Mouse (Mus musculus) layer of hippocampus, adult 18-20 months (tissue): ENCODE data around the gene Cuzd1. TPM values are rescaled to one million over a fixed set of nuclear protein-coding genes. Genes with fewer than 3 reads are reported as not detected.

Source experiments
- DNase-seq, 2 experiments: peaks; one replicate each; pipeline ENCODE4 v3.0.0; 2022; ENCODE audit warnings: low spot score in 2 of 2
- long read RNA-seq: library from polyadenylated mRNA; stranded (forward); transcript quantifications from one replicate; pipeline ENCODE4 v2.0.0, GENCODE M21; 2021
- total RNA-seq, 2 experiments: library from RNA; stranded (reverse); gene quantifications; 2 replicates each; pipeline ENCODE4 v1.2.3; 2021

The Cuzd1 gene
- total RNA-seq, result not detected
- long read RNA-seq, result 0 reads

GRCm38 (mm10) chr7:131322192-131322591 lies at the start of gene Cuzd1:
Cuzd1 (minus strand) TSS chr7:131322292.
- DNase-seq, result no peak

DNA sequence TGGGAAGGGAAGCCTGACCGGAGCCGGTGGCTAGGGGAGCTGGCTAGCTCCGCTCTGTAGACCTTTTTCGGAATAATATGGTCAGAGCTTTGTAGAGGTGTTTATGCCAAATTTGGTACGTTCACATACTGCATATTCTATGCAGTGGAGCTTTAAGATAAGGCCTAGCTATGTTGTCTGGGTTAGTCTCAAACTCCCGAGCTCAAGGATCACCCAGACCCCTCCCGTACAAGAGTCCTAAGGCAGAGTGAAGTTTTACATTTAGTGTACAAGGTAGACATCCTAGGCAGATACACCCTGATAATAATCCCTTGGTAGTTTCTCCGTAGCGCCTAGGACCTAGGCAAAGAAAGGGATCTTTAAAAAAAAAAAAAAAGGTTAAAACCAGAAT lies 49.4 kb upstream of the Cuzd1 start:
- DNase-seq, result no peak

- DNase-seq, result peak; percentile 87 to 93
Observed at GRCm38 (mm10) chr7:131370648-131371469, 48.8 kb upstream of the Cuzd1 start, which contains the start of gene Pstk. Pstk (plus strand) TSS chr7:131371141.

DNA sequence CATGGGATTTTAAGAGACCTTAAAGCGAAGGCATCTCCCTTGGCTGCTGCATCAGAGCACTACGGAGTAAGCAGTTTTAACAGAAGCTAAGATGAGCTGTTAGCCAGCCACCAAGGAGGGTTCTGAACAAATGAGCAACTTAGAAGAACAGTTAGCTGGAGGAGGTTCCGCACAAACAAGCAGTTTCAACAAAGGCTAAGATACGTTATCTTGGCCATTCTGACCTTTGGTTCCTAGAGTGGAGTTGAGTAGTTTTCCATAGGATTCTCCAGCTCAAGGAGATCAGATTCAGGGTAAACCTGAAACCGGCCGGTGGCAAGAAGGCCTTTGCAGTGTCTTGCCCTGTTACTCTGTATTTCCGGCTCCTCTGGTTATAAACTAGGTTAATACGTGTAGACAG lies 42.0 kb upstream of the Cuzd1 start:
- no peak for DNase-seq

DNA sequence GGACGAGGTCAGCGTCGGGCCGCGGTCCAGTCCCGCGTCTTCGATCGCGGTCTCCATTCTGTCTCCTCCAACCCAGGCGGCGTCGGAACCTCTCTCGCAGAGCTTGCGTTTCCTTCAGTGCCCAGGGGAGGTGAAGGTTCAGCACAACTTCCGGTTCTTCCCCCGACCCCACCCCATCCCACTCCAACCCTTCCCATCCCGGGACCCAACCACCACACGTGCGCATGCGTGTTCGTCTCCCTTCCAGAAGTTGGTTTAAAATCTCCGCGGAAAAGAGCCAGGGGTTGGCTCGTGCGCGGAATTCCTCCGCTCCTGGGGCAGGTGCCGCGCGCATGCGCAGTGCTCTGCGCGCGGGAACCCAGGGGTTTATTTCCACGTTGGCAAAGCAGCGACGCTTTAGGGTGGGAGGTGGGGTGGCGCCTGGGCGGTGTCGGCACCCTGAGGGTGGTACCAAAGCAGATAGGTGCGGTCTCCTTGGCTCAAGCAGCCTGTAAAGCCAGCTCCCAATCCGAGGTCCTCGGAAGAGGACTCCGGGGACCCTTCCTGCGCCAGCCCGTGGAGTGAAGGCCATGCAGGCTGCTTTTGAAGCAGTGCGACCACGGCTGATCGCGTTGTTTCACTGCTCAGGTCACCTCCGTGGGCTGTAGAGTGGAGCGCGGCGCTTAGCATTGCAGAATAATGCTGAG lies 40.7 kb upstream of the Cuzd1 start, which contains the start of gene 2310057M21Rik:
TSS of gene 2310057M21Rik (minus strand) at position 145 of the 686 bp plus-strand sequence.
- peak; percentile 93 to 95 for DNase-seq

- DNase-seq, result no peak
Observed at GRCm38 (mm10) chr7:131362269-131362614, 40.1 kb upstream of the Cuzd1 start.

DNA sequence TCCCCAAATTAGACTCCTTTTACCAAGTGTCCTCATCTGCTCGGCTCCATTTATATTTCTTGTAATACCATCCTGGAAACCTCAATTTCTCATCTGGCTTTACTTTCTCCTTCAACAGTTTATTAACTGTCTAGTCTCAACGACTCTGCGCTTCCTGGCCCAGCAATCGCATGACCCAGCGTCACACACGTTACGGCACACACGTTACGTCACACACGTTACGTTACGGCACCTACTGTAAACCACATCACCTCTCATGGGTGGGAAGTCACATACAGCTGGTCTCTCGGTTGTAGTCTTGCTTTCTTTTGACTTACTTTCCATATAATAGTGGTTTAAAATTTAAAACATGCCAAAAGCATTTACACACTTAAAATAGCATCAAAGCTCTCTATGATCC lies 34.0 kb upstream of the Cuzd1 start:
- no peak for DNase-seq

- peak in 1 of 2 experiments; percentile 22 for DNase-seq
Observed at GRCm38 (mm10) chr7:131345856-131346541, 23.9 kb upstream of the Cuzd1 start.

DNA sequence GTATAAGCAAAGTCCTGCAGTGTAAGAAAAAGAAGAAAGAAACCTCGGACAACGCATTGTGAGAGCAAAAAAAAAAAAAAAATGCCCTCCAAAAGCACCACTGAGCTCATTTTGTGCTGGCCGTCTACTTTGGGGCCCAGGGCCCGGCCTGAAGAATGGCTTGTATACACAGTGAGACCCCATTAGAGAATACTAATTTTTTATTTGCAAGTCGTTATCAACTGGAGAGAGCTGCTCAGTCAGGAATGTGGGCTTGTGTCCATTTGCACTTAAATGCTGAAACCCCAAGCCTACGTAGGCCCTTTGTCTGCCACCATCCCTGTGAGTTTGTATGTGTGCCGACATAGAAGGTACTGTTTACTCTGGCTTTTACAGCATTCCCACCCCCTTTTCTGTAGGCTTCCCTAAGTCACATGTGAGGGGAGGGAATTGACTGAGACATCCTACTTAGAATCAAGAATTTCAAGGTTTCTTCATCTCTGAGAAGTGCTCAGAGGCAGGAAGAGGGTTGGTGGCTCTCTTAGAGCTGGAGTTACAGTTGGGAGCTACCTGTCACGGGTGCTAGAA lies 15.5 kb upstream of the Cuzd1 start:
- DNase-seq, result no peak

GRCm38 (mm10) chr7:131333564-131333963 lies 11.5 kb upstream of the Cuzd1 start, which contains the start of gene Fam24a:
Fam24a (plus strand) TSS chr7:131333864.
- DNase-seq, result no peak

DNA sequence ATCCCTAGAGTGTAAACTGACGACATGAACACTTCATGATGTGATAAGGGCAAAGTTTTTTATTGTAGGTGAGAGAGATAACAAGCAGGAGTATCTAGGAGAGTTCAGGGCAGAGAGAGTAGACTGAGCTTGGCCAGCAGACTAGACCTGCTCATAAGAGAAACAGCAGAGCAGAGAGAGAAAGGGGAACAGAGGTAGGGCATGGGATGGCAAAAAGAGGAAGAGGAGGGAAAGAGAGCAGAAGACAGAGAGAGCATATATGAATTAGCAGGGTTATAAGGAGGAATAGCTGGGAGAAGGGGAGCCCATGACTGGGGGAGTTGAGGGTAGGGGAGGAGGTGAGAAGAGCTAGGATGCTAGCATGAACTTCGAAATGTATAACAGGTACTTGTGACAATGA lies 9.6 kb upstream of the Cuzd1 start:
- no peak for DNase-seq

- no peak for DNase-seq
Observed at GRCm38 (mm10) chr7:131329416-131329815, 7.3 kb upstream of the Cuzd1 start, which contains the start of gene Fam24b. Fam24b (minus strand) TSS chr7:131329516.

DNA sequence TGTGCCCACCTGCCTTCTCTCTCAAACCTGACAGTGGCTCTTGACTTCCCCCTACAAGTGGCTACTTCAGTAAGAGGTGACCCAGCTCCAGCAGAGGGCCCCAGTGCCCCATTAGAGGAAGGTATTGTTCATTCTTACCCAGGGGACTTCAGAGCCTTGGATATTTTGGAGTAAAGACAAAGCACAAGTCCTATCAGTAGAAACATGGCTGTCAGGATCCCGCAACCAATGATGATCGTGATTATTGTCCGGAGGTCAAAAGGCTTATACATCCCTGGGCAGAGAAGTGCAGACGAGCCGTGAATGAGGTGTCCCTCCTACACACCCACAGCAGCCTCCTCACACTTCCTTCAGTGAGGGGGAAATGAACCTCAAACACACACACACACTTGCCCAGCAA lies 5.0 kb upstream of the Cuzd1 start:
- DNase-seq, result no peak

- DNase-seq, result no peak
Observed at GRCm38 (mm10) chr7:131318340-131318739, 3.8 kb downstream of the Cuzd1 start.

DNA sequence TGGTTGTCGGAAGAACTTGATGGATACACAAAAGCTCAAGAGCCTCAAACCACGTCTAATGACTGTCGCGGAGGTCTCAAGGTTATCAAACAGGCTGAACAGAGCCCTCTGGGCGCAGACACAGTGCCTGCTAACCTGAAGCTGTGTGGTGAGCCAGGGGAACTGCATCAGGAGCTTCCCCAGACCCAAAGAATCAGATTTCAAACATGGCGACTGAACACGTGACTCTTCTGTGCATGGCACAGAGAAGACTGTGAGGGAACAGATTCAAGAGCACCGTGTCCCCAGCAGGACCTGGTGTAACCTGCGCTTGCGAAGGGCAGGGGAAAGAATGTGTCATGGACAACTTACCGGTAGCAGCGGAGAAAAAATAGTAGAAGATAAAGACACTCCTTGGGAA lies 4.5 kb downstream of the Cuzd1 start:
- no peak for DNase-seq

DNA sequence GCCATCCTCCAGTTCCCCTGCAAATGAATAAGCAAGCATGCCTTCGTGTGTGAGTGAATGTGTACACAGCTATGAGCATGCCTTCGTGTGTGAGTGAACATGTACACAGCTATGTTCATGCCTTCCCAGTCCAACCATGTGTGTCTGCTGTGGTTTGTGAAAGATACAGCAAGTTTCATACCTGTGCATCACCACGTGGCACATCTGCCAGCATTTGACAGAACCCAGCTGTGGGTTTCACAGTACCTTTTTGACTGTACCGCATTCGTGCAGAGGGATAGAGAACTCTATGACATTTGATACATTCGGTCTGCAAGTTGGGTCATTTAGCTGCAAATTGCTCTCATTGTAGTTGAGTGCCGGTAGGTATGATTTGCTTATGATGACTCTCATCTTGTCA lies 7.6 kb downstream of the Cuzd1 start:
- DNase-seq, result no peak

GRCm38 (mm10) chr7:131306733-131307132 lies 15.4 kb downstream of the Cuzd1 start:
- no peak for DNase-seq

GRCm38 (mm10) chr7:131303340-131303739 lies 18.8 kb downstream of the Cuzd1 start:
- no peak for DNase-seq

GRCm38 (mm10) chr7:131297151-131297550 lies 24.9 kb downstream of the Cuzd1 start:
- no peak for DNase-seq

DNA sequence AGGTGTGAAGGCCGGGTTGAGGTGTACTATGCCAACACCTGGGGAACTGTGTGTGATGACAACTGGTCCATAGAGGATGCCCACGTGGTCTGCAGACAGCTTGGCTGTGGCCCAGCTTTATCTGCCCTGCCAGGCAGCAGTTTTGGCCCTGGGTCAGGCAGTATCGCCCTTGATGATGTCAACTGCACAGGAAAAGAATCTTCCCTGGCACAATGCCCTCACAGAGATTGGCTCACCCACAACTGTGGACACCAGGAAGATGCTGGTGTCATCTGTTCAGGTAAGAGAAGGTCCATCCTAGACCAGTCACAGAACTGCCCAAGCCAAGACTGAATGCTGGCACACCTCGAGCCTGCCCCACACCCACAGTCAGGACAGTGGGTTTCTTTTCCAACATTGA lies 56.2 kb downstream of the Cuzd1 start:
- DNase-seq, result no peak

- DNase-seq, result no peak
Observed at GRCm38 (mm10) chr7:131264251-131264650, 57.8 kb downstream of the Cuzd1 start.
